Mouse (Mus musculus) liver, embryonic 15.5 days (tissue): Measurements from ENCODE around the gene Eras. TPM values are rescaled to one million over a fixed set of nuclear protein-coding genes. Genes with fewer than 3 reads are reported as not detected.
"Not testable (repeated sequence)": the region's sequence is repeated elsewhere in the genome, so short reads cannot be mapped to it uniquely, and the experiment has no call there.

Experiments used
- ATAC-seq: fragments of 200-750 bp; cut with Nextera tagmentation; 2 replicates; pipeline ENCODE4 v1.8.0; 2017; ENCODE audit warnings: moderate number of reproducible peaks, mild to moderate bottlenecking, moderate library complexity; ENCODE audit not compliant: insufficient read depth
- H3K27ac ChIP-seq: fragments of 300-500 bp; sonication (generic); replicated peaks from 2 replicates; pipeline ENCODE4 v1.5.1; 2015; ENCODE audit warnings: mild to moderate bottlenecking, inconsistent platforms
- H3K27me3 ChIP-seq: fragments of 300-500 bp; sonication (generic); 2 replicates; pipeline ENCODE4 v1.6.1; 2015; ENCODE audit warnings: mild to moderate bottlenecking, inconsistent platforms
- H3K36me3 ChIP-seq: fragments of 300-500 bp; sonication (generic); replicated peaks from 2 replicates; pipeline ENCODE4 v1.6.1; 2015; ENCODE audit warnings: moderate library complexity, mild to moderate bottlenecking, inconsistent platforms
- H3K4me1 ChIP-seq: fragments of 300-500 bp; sonication (generic); replicated peaks from 2 replicates; pipeline ENCODE4 v1.6.1; 2015; ENCODE audit warnings: inconsistent platforms
- H3K4me2 ChIP-seq: fragments of 300-500 bp; sonication (generic); 2 replicates; pipeline ENCODE4 v1.6.1; 2015; ENCODE audit warnings: moderate library complexity, mild to moderate bottlenecking, inconsistent platforms
- H3K4me3 ChIP-seq: fragments of 300-500 bp; sonication (generic); replicated peaks from 2 replicates; pipeline ENCODE4 v1.5.1; 2015; ENCODE audit warnings: mild to moderate bottlenecking, inconsistent platforms
- H3K9ac ChIP-seq: fragments of 300-500 bp; sonication (generic); 2 replicates; pipeline ENCODE4 v1.6.1; 2015; ENCODE audit warnings: moderate library complexity, mild to moderate bottlenecking, inconsistent platforms
- H3K9me3 ChIP-seq: fragments of 300-500 bp; sonication (generic); replicated peaks from 2 replicates; pipeline ENCODE4 v1.6.1; 2016; ENCODE audit warnings: inconsistent platforms
- WGBS: fragments of 180-500 bp; shearing (Covaris S2); methylation state at CpG from one replicate; pipeline ENCODE4 v1.1.7; 2015; ENCODE audit warnings: mixed read lengths; ENCODE audit not compliant: insufficient replicate concordance; 5-methylcytosine and 5-hydroxymethylcytosine counted together
- polyA plus RNA-seq: library from polyadenylated mRNA; unstranded; fragments of >200 nt; fragmentation: Nextera tagmentation; extraction: Ambion mirVana; gene quantifications from 2 replicates; pipeline ENCODE4 v1.2.1, GENCODE M21; 2015

Gene Eras
- polyA plus RNA-seq, 1 experiment from 2014 or later, result not detected

GRCm38 (mm10) chrX:7947108-7947899 is 18.9 kb upstream of the Eras start, which contains the start of gene Hdac6:
Gene Hdac6 (minus strand): TSS chrX:7947889.
- ATAC-seq, result no peak
- peak within 1 kb of the TSS; percentile 59 for H3K9ac ChIP-seq
- peaks cover 10% of the 10 kb centered on the region for H3K4me1 ChIP-seq
- H3K4me2 ChIP-seq, result peak within 1 kb of the TSS; percentile 79
- H3K36me3 ChIP-seq, result no peaks in the 10 kb centered on the region
- H3K4me3 ChIP-seq, result peak within 1 kb of the TSS; percentile 64
- H3K27ac ChIP-seq, result peak within 1 kb of the TSS; percentile 55; the same call in 1 of the 2 replicates
- no peaks in the 10 kb centered on the region for H3K9me3 ChIP-seq
- WGBS, result 16% methylated on average over 37 of the region's 37 CpGs
- no peaks in the 10 kb centered on the region for H3K27me3 ChIP-seq

DNA sequence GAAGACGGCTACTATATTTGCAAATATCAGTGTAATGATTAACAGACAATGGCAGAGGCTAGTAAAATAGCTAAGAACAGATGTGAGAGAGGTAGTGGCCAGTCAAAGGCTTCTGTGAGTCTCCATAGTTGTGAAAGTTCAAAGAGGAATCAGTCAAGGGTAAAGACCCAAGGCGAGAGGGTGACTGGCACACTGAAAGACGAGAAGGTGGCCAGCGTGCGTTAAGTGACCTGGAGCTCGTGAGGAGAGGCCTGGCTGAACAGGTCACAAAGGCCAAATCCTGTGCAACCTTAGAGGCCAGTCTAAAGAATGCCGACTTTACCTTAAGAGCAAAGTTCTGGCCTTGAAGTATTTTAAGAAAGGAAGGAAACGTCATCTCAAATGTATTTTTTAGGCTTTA is 17.2 kb upstream of the Eras start:
- whole genome bisulfite sequencing, result 76% methylated on average over 8 of the region's 8 CpGs
- H3K9me3 ChIP-seq, result no peaks in the 10 kb centered on the region
- no peak overlapping the region for H3K27ac ChIP-seq
- no peaks in the 10 kb centered on the region for H3K27me3 ChIP-seq
- H3K9ac ChIP-seq, result no peak overlapping the region
- H3K4me2 ChIP-seq, result no peak overlapping the region
- H3K4me1 ChIP-seq, result peaks cover 10% of the 10 kb centered on the region
- ATAC-seq, result no peak
- H3K4me3 ChIP-seq, result no peak overlapping the region
- no peaks in the 10 kb centered on the region for H3K36me3 ChIP-seq

- no peak for ATAC-seq
- Histone ChIP-seq H3K9me3 (no peaks in the 10 kb centered on the region), H3K36me3 (no peaks in the 10 kb centered on the region), H3K27me3 (no peaks in the 10 kb centered on the region), H3K9ac (no peak overlapping the region), H3K4me2 (no peak overlapping the region), H3K4me1 (no peaks in the 10 kb centered on the region), H3K27ac (no peak overlapping the region), H3K4me3 (no peak overlapping the region)
- 75% methylated on average over 6 of the region's 6 CpGs for WGBS
Observed at GRCm38 (mm10) chrX:7937667-7938066, 9.3 kb upstream of the Eras start.

DNA sequence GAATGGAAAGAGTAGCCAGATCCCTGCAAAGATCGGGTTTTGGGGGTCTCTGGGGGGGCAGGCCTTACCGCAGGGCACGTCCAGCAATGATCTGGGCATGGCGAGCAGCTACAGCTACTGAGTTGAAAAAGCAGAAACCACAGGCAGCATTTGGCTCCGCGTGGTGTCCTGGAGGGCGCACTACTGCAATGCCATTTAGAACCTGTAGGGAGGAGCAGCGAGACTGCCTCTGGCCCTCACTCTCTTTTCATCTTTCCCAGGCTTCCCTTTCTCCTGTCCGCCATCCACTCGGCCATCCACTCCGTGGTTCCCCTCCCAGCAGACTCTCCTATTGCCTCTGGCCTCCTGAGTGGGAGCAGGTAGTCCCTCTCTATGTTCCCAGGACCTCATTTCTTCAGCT is 8.5 kb upstream of the Eras start:
- no peaks in the 10 kb centered on the region for H3K27me3 ChIP-seq
- no peak overlapping the region for H3K4me3 ChIP-seq
- ATAC-seq, result no peak
- H3K4me1 ChIP-seq, result no peaks in the 10 kb centered on the region
- H3K27ac ChIP-seq, result no peak overlapping the region
- 42% methylated on average over 11 of the region's 11 CpGs for WGBS
- H3K36me3 ChIP-seq, result no peaks in the 10 kb centered on the region
- H3K9me3 ChIP-seq, result no peaks in the 10 kb centered on the region
- no peak overlapping the region for H3K9ac ChIP-seq
- H3K4me2 ChIP-seq, result no peak overlapping the region

DNA sequence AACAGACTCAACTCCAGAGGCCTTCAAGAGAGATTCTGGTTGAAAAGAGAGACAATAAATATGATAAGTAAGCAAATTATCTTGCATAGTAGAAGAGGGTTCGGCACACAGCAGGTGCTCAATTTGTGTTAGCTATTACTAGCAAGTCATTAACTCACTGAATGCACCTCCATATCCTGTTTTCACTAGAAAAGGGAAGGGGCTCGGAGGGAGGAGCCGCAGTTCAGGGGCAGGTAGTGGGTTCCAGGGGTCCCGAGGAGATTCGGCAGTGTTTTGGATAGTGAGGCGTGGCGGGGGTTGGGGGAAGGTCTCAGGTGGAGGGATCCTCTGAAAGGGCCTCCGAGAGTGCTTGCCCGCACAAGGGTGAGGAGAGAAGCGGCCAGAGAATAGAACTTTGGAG is 1.3 kb downstream of the Eras start:
- Histone ChIP-seq H3K4me2 (no peak overlapping the region), H3K4me1 (no peaks in the 10 kb centered on the region), H3K9me3 (no peaks in the 10 kb centered on the region), H3K4me3 (no peak overlapping the region), H3K27ac (no peak overlapping the region), H3K9ac (no peak overlapping the region), H3K36me3 (no peaks in the 10 kb centered on the region), H3K27me3 (peaks cover 76% of the 10 kb centered on the region)
- no peak for ATAC-seq
- WGBS, result 21% methylated on average over 10 of the region's 10 CpGs

DNA sequence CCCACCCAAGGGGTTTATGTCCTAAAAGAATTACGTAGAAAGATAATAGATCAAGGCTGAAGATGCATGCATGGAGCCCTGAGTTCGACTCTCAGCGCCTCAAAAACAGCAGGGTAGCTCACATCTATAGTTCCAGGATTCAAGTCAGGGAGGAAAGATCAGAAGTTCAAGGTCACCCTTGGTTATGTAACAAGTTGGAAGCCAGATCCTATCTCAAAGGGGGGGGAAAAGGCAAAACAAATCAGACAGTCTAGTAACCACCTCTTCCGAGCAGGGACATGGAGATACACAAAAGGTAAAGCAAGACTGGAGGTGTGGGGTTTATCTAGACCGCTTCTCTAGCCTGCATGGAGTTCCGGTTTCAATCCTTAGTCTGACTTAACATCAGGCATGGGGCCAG is 2.1 kb downstream of the Eras start:
- H3K4me2 ChIP-seq, result no peak overlapping the region
- H3K27ac ChIP-seq, result no peak overlapping the region
- ATAC-seq, result no peak
- no peak overlapping the region for H3K4me3 ChIP-seq
- no peaks in the 10 kb centered on the region for H3K9me3 ChIP-seq
- no peaks in the 10 kb centered on the region for H3K4me1 ChIP-seq
- H3K27me3 ChIP-seq, result peaks cover 85% of the 10 kb centered on the region
- 57% methylated on average over 6 of the region's 6 CpGs for WGBS
- H3K36me3 ChIP-seq, result no peaks in the 10 kb centered on the region
- no peak overlapping the region for H3K9ac ChIP-seq

- H3K4me3 ChIP-seq, result no peak overlapping the region
Observed at GRCm38 (mm10) chrX:7922032-7922431, 6.4 kb downstream of the Eras start.

DNA sequence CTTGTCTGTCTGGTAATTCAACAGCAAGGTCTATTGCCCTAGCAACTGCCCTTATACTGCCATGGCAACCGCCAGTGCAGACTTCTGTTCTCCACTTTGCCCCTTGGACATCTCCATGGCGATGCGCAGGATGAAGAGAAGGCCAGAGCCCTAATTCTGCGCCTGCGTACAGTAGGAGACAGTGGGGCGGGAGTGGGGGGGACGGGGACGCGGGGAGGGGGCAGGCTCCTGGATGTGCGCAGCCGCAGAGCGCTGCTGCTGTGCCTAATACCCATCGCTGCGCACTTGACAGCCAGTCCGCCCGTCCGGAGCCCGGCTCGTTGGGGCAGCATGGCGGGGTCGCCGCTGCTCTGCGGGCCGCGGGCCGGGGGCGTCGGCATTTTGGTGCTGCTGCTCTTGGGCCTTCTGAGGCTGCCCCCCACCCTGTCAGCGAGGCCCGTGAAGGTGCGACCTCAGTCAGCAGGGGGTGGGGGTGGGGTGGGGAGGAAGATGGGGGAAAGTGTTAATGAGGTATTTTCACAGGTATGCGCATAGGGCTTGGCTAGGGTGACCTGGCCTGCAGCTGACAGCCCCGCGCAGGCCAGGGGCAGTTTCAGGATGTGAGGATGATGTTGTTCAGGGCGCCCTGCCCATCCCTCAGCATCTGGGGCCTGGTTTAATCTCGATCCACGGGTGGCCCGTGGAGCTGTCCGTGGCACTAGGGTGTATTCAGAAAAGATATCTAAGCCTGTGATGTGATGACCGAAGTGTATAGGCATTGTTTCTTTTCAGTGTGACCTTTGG is 8.6 kb downstream of the Eras start, which contains the start of gene Pcsk1n:
TSS of gene Pcsk1n (plus strand) at position 222 of the 783 bp plus-strand sequence.
- peaks cover 68% of the 10 kb centered on the region for H3K27me3 ChIP-seq
- no peak for ATAC-seq

More at GRCm38 (mm10) chrX:7922032-7922431, 6.4 kb downstream of the Eras start:
- no peak overlapping the region for H3K9ac ChIP-seq
- no peaks in the 10 kb centered on the region for H3K4me1 ChIP-seq
- no peak for ATAC-seq
- no peaks in the 10 kb centered on the region for H3K36me3 ChIP-seq
- H3K4me2 ChIP-seq, result peak overlapping the region; percentile 42; the same call in 1 of the 2 replicates
- H3K9me3 ChIP-seq, result no peaks in the 10 kb centered on the region
- H3K27me3 ChIP-seq, result peaks cover 91% of the 10 kb centered on the region
- no peak overlapping the region for H3K27ac ChIP-seq
- 21% methylated on average over 31 of the region's 48 CpGs for WGBS

GRCm38 (mm10) chrX:7917960-7918359 is 10.4 kb downstream of the Eras start:
- not testable (repeated sequence) for H3K9me3 ChIP-seq, H3K36me3 ChIP-seq, ATAC-seq, H3K4me3 ChIP-seq, H3K27ac ChIP-seq, H3K4me1 ChIP-seq, H3K4me2 ChIP-seq, H3K9ac ChIP-seq
- 53% methylated on average over 6 of the region's 6 CpGs for WGBS
- peaks cover 50% of the 10 kb centered on the region for H3K27me3 ChIP-seq

More for the DNA sequence above, 8.6 kb downstream of the Eras start, which contains the start of gene Pcsk1n:
- H3K27ac ChIP-seq, result no peak within 1 kb of the TSS
- no peaks in the 10 kb centered on the region for H3K4me1 ChIP-seq
- H3K9me3 ChIP-seq, result no peaks in the 10 kb centered on the region
- H3K9ac ChIP-seq, result no peak within 1 kb of the TSS
- H3K4me2 ChIP-seq, result no peak within 1 kb of the TSS
- no peak within 1 kb of the TSS for H3K4me3 ChIP-seq
- 20% methylated on average over 40 of the region's 40 CpGs for WGBS
- no peaks in the 10 kb centered on the region for H3K36me3 ChIP-seq

DNA sequence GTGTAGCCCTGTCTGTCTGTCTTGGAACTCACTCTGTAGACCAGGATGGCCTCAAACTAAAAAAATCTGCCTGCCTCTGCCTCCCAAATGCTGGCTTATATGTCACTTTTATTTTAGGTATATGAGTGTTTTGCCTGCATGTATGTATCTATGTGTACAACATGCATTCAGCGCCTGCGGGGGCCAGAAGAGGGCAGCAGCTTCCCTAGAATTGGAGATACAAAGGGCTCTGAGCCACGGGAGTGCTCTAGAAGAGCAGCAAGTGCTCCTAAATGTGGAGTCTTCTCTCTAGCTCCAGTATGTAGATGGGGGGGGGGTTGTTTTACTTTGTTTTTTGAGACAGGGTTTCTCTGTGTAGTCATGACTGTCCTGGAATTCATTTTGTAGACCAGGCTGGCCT is 12.7 kb downstream of the Eras start:
- H3K4me1 ChIP-seq, H3K9ac ChIP-seq, H3K4me2 ChIP-seq, H3K4me3 ChIP-seq, H3K27ac ChIP-seq, H3K9me3 ChIP-seq, ATAC-seq, H3K36me3 ChIP-seq: not testable (repeated sequence)
- 20% methylated on average over 3 of the region's 3 CpGs for WGBS
- peaks cover 27% of the 10 kb centered on the region for H3K27me3 ChIP-seq

DNA sequence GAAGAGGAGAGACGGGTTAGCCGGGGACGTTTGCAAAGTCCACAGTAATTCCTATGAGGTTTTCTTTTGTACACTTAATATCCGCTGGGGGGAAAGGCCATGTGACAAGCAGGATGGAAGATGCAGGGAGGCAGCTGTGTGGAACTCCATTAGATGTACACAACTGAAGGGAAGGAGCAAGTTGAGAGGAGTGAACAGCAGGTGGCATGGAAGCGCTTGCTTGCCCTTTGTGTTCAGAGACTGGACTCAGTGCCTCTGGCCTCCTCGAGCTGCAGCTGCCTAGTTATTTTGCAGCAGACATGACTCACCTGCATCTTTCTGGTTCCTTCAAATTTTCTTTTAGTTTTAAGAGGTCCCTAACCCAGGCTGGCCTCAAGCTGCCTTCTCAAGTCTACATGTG is 17.9 kb downstream of the Eras start:
- no peak overlapping the region for H3K9ac ChIP-seq
- no peaks in the 10 kb centered on the region for H3K9me3 ChIP-seq
- no peaks in the 10 kb centered on the region for H3K27me3 ChIP-seq
- no peak overlapping the region for H3K4me3 ChIP-seq
- no peak for ATAC-seq
- peaks cover 10% of the 10 kb centered on the region; the same call in 1 of the 2 replicates for H3K36me3 ChIP-seq
- H3K4me1 ChIP-seq, result no peaks in the 10 kb centered on the region
- H3K27ac ChIP-seq, result no peak overlapping the region
- 53% methylated on average over 6 of the region's 6 CpGs for WGBS
- H3K4me2 ChIP-seq, result no peak overlapping the region
